Mouse (Mus musculus) midbrain, embryonic 12.5 days (tissue): Measurements from ENCODE around the gene Hhex. TPM values are rescaled to one million over a fixed set of nuclear protein-coding genes. Genes with fewer than 3 reads are reported as not detected.

Experiments
- ATAC-seq: fragments of 200-750 bp; cut with Nextera tagmentation; 2 replicates; pipeline ENCODE4 v1.8.0; 2017; ENCODE audit warnings: low read depth, moderate TSS enrichment, moderate library complexity; ENCODE audit not compliant: low FRiP score
- H3K27ac ChIP-seq: fragments of 300-500 bp; sonication (generic); replicated peaks from 2 replicates; pipeline ENCODE4 v1.5.1; 2016; ENCODE audit warnings: mild to moderate bottlenecking
- H3K27me3 ChIP-seq: fragments of 300-500 bp; sonication (generic); 2 replicates; pipeline ENCODE4 v1.6.1; 2016; ENCODE audit warnings: mild to moderate bottlenecking
- H3K36me3 ChIP-seq: fragments of 300-500 bp; sonication (generic); 2 replicates; pipeline ENCODE4 v1.6.1; 2016
- H3K4me1 ChIP-seq: fragments of 300-500 bp; sonication (generic); 2 replicates; pipeline ENCODE4 v1.6.1; 2016
- H3K4me2 ChIP-seq: fragments of 300-500 bp; sonication (generic); replicated peaks from 2 replicates; pipeline ENCODE4 v1.6.1; 2016; ENCODE audit warnings: mild to moderate bottlenecking, moderate library complexity
- H3K4me3 ChIP-seq: fragments of 300-500 bp; sonication (generic); 2 replicates; pipeline ENCODE4 v1.5.1; 2016; ENCODE audit warnings: mild to moderate bottlenecking
- H3K9ac ChIP-seq: fragments of 300-500 bp; sonication (generic); replicated peaks from 2 replicates; pipeline ENCODE4 v1.6.1; 2016; ENCODE audit warnings: mild to moderate bottlenecking, moderate library complexity
- H3K9me3 ChIP-seq: fragments of 300-500 bp; sonication (generic); 2 replicates; pipeline ENCODE4 v1.6.1; 2016; ENCODE audit warnings: mild to moderate bottlenecking
- WGBS: fragments of 180-500 bp; shearing (Covaris S2); methylation state at CpG from one replicate; pipeline ENCODE4 v1.1.7; 2016; 5-methylcytosine and 5-hydroxymethylcytosine counted together
- polyA plus RNA-seq: library from polyadenylated mRNA; unstranded; fragments of >200 nt; fragmentation: Nextera tagmentation; extraction: Ambion mirVana; gene quantifications from 2 replicates; pipeline ENCODE4 v1.2.1, GENCODE M21; 2016

The Hhex gene
- polyA plus RNA-seq, 1 experiment from 2014 or later = 7.8 TPM

DNA sequence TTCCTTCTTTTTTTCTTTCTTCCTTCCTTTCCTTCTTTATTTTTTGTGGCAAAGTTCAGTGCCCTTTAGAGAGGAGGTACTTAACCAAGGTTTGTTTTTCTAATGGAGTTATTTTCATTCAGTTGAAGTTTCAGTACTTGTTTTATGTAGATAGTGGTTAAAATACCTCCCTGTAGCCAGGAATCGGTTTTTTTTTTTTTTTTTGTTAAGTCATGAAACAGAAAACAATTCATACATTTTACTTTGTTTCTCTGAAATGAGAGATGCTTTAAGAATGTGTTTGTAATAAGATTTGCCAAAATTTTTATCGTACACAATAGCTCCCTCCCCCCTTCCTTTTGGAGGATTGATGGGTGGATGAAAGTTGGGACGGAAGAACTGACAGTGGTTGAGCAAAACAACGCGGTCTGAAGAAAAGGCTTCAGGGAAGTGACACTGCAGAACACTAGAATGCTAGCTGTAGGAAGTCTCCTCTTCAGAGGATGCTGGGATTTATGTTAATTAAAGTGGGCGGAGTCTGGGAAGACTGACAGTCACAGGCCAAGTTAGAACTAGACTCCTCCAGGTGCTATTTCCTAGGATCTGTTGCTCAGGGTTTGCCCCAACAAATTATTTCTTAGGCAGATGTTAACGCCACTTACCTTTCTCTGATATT lies 54.1 kb downstream of the Hhex start:
- H3K4me1 ChIP-seq = no peaks in the 10 kb centered on the region
- ATAC-seq = no peak
- H3K9me3 ChIP-seq = no peaks in the 10 kb centered on the region
- H3K9ac ChIP-seq = no peak overlapping the region
- H3K27ac ChIP-seq = no peak overlapping the region
- H3K27me3 ChIP-seq = no peaks in the 10 kb centered on the region
- no peak overlapping the region for H3K4me2 ChIP-seq
- no peaks in the 10 kb centered on the region for H3K36me3 ChIP-seq
- H3K4me3 ChIP-seq = no peak overlapping the region
- 72% methylated on average over 7 of the region's 7 CpGs for WGBS

Other genes starting within 250 kb of the Hhex start
- 150 and 161 TPM in 2 replicates for gene March5, start 227.3 kb upstream of the Hhex start, polyA plus RNA-seq
- 4.8 and 6.7 TPM in 2 replicates for gene Cpeb3, start 226.2 kb upstream of the Hhex start, polyA plus RNA-seq
- gene Ide, start 97.0 kb upstream of the Hhex start, polyA plus RNA-seq = 48.7 and 52.0 TPM in 2 replicates
- 78.1 and 79.3 TPM in 2 replicates for gene Kif11, start 58.4 kb upstream of the Hhex start, polyA plus RNA-seq
- 7.2 and 8.7 TPM in 2 replicates for gene Exoc6, start 115.6 kb downstream of the Hhex start, polyA plus RNA-seq